Mouse (Mus musculus) brown adipose tissue, adult 24 weeks (tissue): ENCODE data around the gene Mafb. TPM values are rescaled to one million over a fixed set of nuclear protein-coding genes. Genes with fewer than 3 reads are reported as not detected.
A peak's percentile ranks its signal among the peaks of the same experiment; 100 is the strongest.

ENCODE experiments used
- H3K27ac ChIP-seq: fragments of 200-500 bp; replicated peaks from 2 replicates; pipeline ENCODE4 v1.5.1; 2012; ENCODE audit warnings: low read depth, mild to moderate bottlenecking, low read length
- H3K4me1 ChIP-seq: fragments of 200-500 bp; 2 replicates; pipeline ENCODE4 v1.6.1; 2012; ENCODE audit warnings: low read length, mixed read lengths; ENCODE audit not compliant: control insufficient read depth, insufficient read depth, insufficient read length
- H3K4me3 ChIP-seq: fragments of 200-500 bp; 2 replicates; pipeline ENCODE4 v1.5.1; 2012; ENCODE audit warnings: low read depth, mild to moderate bottlenecking, low read length, moderate library complexity; ENCODE audit not compliant: insufficient read depth
- polyA plus RNA-seq: library from polyadenylated mRNA; stranded (reverse); fragments of >200 nt; gene quantifications from 2 replicates; pipeline ENCODE4 v1.2.4, GENCODE M21; 2012; ENCODE audit not compliant: missing spikeins, insufficient read depth, insufficient read length

Gene Mafb
- polyA plus RNA-seq, 1 experiment = 9.8 TPM

DNA sequence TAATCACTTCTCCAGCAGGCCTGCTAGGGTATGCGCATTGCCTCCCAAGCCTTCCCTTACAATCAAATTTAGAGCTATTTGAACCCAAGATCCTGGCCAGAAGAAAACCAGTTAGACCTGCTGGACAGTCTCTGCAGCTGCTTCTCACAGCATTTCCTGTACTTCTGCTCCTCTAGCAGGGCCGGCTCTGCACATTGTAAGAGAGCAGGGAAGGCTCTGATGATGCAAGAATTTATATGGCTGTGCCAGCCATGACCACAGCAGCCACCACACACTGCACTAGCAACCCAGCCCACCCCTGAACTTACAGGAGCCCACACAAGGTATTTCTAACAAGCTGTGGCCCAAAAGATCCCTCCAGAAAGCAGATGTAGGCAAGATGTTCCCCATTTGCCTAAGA lies 13.3 kb downstream of the Mafb start:
- Histone ChIP-seq H3K4me1 (no peaks in the 10 kb centered on the region; the same call in 1 of the 2 replicates), H3K4me3 (no peak overlapping the region), H3K27ac (no peak overlapping the region)

DNA sequence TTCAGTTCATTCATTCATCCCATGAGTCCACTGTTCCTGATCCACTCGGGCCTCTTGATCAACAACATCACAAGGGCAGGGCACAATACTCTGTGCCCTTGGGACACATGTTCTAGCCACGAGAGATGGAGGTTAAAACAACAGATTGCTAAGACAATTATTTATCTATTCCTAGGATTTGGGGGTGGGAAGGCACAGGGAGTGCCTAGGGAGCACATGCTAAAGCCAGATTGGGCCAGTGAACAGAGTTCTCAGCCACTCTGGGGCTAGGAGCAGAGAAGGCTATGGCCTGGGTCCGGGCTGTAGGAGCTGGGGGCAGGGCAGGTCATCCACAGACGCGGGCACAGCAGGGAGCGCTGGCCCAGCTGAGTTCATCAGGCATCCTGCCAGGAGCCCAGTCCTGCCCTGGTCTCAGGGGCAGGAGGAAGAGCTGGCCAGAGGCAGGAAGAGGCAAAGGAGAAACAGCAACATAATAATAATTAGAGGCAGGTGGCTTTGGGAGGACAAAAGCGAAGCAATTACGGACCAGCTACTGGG lies 15.8 kb downstream of the Mafb start:
- no peak overlapping the region for H3K27ac ChIP-seq
- no peak overlapping the region for H3K4me3 ChIP-seq
- no peaks in the 10 kb centered on the region; the same call in 1 of the 2 replicates for H3K4me1 ChIP-seq

- Histone ChIP-seq H3K4me1 (no peaks in the 10 kb centered on the region; the same call in 1 of the 2 replicates), H3K27ac (no peak overlapping the region), H3K4me3 (no peak overlapping the region)
Observed at GRCm38 (mm10) chr2:160349578-160349977, 17.3 kb downstream of the Mafb start.

DNA sequence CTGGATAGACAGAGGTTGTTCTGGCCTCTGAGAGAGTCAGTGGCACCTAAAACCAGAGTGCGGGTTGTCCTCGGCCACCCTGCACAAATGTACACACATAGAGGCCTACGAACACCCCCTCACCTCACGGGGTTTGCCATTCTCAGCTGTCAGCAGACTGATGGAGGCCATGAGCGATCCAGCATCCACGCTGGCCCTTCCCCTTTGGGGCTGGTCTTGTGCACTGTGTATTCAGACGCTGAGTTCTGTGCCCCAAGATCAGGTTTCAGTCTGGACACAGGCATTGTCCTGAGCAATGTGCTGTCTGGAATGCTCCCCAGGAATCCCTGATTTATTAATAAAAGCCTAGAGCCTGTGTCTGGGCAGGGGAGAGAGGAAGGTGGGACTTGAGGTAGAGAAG lies 18.1 kb downstream of the Mafb start:
- Histone ChIP-seq H3K4me3 (no peak overlapping the region), H3K27ac (no peak overlapping the region), H3K4me1 (no peaks in the 10 kb centered on the region; the same call in 1 of the 2 replicates)

DNA sequence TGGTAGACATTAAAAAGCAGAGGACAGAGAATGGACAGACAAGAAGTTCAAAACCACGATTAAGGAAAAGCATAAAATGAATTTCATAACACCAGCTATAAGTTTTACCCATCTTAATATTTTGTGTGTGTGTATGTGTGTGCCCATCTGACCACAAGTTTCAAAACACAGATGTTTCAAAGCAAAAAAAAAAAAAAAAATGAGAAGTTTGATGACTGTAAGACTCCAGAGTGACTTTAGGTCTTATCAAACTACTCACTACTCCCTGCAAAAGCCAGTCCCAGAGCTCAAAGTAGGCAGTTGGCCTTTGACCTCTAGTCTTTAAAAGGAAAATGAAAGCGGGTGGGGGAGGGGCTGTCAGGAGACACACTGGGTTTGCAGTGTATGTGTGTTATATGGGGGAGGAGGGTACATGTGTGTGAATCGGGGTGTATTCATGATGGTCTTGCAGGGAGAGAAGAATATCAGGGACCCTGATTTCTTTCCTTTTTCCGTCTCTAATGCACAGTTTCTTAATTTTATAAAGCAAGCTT lies 18.7 kb downstream of the Mafb start:
- Histone ChIP-seq H3K4me1 (no peaks in the 10 kb centered on the region), H3K27ac (no peak overlapping the region), H3K4me3 (no peak overlapping the region)

- no peak overlapping the region for H3K4me3 ChIP-seq
- H3K4me1 ChIP-seq = no peaks in the 10 kb centered on the region
- H3K27ac ChIP-seq = no peak overlapping the region
Observed at GRCm38 (mm10) chr2:160345644-160346043, 21.2 kb downstream of the Mafb start.

GRCm38 (mm10) chr2:160340121-160340520 lies 26.7 kb downstream of the Mafb start:
- no peaks in the 10 kb centered on the region; the same call in 1 of the 2 replicates for H3K4me1 ChIP-seq
- no peak overlapping the region for H3K27ac ChIP-seq
- H3K4me3 ChIP-seq = no peak overlapping the region

DNA sequence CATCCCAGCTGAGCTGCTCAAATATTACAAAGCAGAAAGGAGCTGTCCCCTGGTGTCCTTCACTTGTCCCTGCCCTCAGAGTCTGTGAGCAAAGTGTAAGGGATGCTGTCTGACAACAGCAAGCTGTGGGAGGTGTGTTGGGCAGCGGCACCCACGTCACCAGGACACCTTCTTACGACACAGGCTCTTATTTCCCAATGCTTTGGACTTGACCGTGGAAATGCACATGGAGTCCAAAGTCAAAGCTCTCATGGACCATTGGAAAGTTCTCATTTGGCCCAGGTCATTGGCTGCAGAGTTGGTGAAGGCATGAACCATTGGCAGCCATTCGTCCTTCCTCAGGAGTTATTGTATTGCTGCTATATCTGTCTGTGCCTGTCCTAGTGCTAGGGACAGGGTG lies 27.3 kb downstream of the Mafb start:
- H3K27ac ChIP-seq = no peak overlapping the region
- H3K4me3 ChIP-seq = no peak overlapping the region
- H3K4me1 ChIP-seq = no peaks in the 10 kb centered on the region; the same call in 1 of the 2 replicates

DNA sequence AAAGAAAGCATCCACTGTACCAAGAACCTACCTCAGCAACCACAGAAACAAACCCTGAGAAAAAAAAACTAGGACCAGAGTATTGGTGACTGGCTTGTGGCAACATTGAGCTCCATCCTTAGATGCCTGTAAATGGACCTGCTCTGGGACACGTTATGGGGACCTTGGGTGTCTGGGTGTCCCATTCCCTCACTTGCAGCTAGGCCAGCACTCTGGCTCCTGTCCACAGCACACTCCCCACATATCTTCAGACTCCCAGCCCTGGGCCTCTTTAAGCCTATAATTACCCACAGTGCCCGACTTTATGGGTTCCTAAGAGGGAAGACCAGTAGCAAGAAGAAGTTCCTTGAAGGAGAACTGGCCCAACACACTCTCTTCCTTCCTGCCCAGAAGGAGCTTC lies 30.8 kb downstream of the Mafb start:
- Histone ChIP-seq H3K4me1 (peaks cover 6% of the 10 kb centered on the region), H3K4me3 (no peak overlapping the region), H3K27ac (no peak overlapping the region)

- Histone ChIP-seq H3K4me3 (no peak overlapping the region), H3K4me1 (peaks cover 6% of the 10 kb centered on the region), H3K27ac (no peak overlapping the region)
Observed at GRCm38 (mm10) chr2:160335043-160335442, 31.8 kb downstream of the Mafb start.

DNA sequence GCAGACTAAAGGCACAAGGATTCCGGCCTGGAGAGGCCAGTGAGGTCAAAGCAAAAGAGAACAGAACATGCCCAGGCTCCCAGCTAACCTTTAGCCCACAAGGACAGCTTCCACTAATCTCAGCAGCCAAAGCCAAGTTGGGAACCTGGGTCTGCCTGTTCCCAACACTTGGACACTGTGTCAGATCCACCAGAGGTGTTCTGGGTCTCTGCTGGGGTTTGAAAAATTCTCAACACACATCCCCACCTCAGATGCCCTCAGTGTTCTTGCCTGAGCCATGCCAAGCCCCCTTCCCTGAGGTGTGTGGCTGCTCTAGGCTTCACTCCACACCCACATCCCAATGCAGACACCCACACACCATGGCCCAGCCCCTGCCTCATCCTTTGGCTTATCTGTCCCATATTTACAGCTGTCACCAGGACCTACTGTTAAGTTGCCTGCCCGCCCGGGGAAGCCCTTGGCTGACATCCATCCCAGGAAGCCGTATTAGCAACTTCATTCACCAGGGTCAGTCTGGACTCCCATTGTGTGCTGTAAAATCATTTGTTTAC lies 32.7 kb downstream of the Mafb start, which contains the start of gene Gm826:
Gene Gm826, minus strand, starts transcription at position 52 of the 551 bp plus-strand sequence.
- H3K4me1 ChIP-seq = peaks cover 6% of the 10 kb centered on the region
- H3K4me3 ChIP-seq = no peak within 1 kb of the TSS
- peak within 1 kb of the TSS; percentile 94 for H3K27ac ChIP-seq

- Histone ChIP-seq H3K4me1 (peaks cover 6% of the 10 kb centered on the region), H3K4me3 (no peak overlapping the region), H3K27ac (peak overlapping the region; percentile 94)
Observed at GRCm38 (mm10) chr2:160332516-160333325, 34.1 kb downstream of the Mafb start.

DNA sequence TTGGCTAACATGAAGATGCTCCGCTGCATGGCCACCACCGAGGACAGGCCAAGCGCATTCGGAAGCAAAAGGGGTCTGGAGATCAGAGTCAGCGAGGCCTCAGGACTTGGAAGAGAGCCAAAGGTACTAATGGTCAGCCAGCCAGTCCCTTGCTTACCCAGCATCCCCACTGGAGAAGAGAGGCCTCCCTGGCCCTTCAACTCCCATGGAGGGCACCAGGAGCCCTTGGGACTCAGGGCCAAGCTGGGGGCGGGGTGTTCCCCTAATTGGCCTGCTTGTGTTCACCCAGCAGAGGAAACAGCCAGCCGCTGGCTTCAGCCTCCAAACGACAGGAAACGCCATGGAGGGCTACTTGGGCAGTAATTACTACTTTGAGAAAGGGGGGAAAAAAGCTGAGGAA lies 38.0 kb downstream of the Mafb start:
- Histone ChIP-seq H3K4me3 (no peak overlapping the region), H3K4me1 (peaks cover 6% of the 10 kb centered on the region), H3K27ac (no peak overlapping the region)

DNA sequence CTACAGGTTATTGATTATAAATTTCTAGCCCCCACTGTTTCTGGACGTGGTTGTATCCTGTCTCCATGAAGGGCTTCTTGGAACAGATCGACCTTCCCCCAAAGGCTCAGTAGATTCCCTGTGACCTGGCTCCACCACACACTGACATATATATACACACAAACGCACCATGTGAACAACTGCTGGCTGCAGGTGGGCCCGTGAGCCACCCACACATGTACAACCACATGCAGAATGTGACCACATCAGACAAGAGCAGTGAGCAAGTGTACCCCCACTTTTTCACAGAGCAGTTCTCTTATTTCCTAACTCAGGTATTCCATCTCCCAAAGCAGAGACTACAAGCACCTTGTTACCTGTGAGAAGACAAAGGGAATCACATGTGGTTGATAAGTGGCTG lies 39.1 kb downstream of the Mafb start:
- Histone ChIP-seq H3K27ac (no peak overlapping the region), H3K4me1 (peaks cover 3% of the 10 kb centered on the region; the same call in 1 of the 2 replicates), H3K4me3 (no peak overlapping the region)

DNA sequence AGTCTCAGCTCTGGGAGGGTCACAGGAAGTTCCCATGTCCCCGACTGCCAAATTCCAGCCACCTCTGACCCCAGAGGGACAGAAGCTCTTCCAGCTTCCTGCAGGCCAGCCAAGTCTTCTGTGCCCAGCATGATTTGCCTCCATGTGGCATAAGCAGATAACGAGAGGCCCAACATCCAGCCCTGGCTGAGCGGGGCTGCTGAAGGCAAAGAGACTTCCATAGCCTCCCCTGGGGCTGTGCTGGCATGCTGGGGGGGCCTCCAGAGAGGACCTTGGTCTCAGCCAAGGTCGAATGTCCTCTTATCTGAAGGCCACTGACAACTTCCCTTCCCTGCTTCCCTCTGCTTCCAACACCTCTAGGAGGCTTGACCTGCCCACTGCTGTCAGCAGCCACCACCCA lies 39.7 kb downstream of the Mafb start:
- H3K4me1 ChIP-seq = peaks cover 3% of the 10 kb centered on the region; the same call in 1 of the 2 replicates
- no peak overlapping the region for H3K4me3 ChIP-seq
- no peak overlapping the region for H3K27ac ChIP-seq
